Mouse (Mus musculus) embryonic fibroblast, embryonic 13.5 days (primary cell): ENCODE results near the gene Auts2.

Experiments
- CTCF ChIP-seq: IDR thresholded peaks from 2 replicates; pipeline ENCODE4 v1.5.1; 2011; ENCODE audit warnings: mild to moderate bottlenecking, control low read depth, low read length, moderate library complexity, borderline replicate concordance; ENCODE audit not compliant: insufficient read depth
- POLR2A ChIP-seq: IDR thresholded peaks from 2 replicates; pipeline ENCODE4 v1.6.1; 2011; ENCODE audit warnings: low read depth, mild to moderate bottlenecking, control low read depth, low read length, moderate library complexity

GRCm38 (mm10) chr5:131690781-131691180, 852.4 kb downstream of the Auts2 start:
- TF ChIP-seq CTCF (no peak), POLR2A (no peak)
